In genomic region chr8:128663106-128663505, GRCm38 (mm10) we compare ENCODE assay signal across 15 mouse cellular contexts. TPM values are rescaled to one million over a fixed set of nuclear protein-coding genes. Genes with fewer than 3 reads are reported as not detected.
DNase-seq lines count a peak whose midpoint lies in the region; ATAC-seq and TF ChIP-seq lines count a peak whose summit lies in the region.
"Had no signal": no experiment of that assay in that cellular context is flagged by ENCODE, and none has a peak within 500 bp of the region (broad histone marks: within the 10 kb centered on the region; RNA-seq: fewer than 3 reads in every experiment).

No protein-coding gene starts in this region.

- WGBS in heart, postnatal 0 days: 54% methylated on average over 2 of the region's 2 CpGs
- 77% methylated on average over 2 of the region's 2 CpGs for WGBS in midbrain, embryonic 11.5 days
- WGBS in midbrain, embryonic 14.5 days: 74% methylated on average over 2 of the region's 2 CpGs
- WGBS in cerebellum, adult 2 months: 76% methylated on average over 2 of the region's 2 CpGs

- peak; percentile 58; the same call in 1 of the 2 replicates for ATAC-seq in heart, postnatal 0 days (ENCODE audit: insufficient read depth, low read depth)
- ATAC-seq in midbrain, embryonic 11.5 days (ENCODE audit: low FRiP score): no peak
- ATAC-seq in midbrain, embryonic 14.5 days (ENCODE audit: low FRiP score, low TSS enrichment): no peak
- ATAC-seq: forebrain, embryonic 15.5 days; intestine, postnatal 0 days; liver, embryonic 12.5 days had no signal

- intact Hi-C loops in heart, postnatal 25 days (cut with DNase I): no loop called here

- TF ChIP-seq CTCF in heart, postnatal 0 days (IDR thresholded peaks at IDR 0.05; ENCODE audit: low read depth): no peak
- TF ChIP-seq CTCF in cerebellum, adult 2 months (IDR thresholded peaks at IDR 0.05; ENCODE audit: borderline replicate concordance, insufficient read depth, low read depth, low read length): no peak

- H3K4me3 ChIP-seq in heart, postnatal 0 days (ENCODE audit: low read depth, low read length): no peak overlapping the region
- no peak overlapping the region for H3K4me3 ChIP-seq in midbrain, embryonic 11.5 days (ENCODE audit: low read depth, low read length)
- H3K4me3 ChIP-seq in midbrain, embryonic 14.5 days (replicated peaks; ENCODE audit: low read depth, low read length): no peak overlapping the region
- no peak overlapping the region for H3K4me3 ChIP-seq in cerebellum, adult 2 months (replicated peaks; ENCODE audit: insufficient read depth, low read depth, low read length)
- H3K4me3 ChIP-seq: forebrain, embryonic 15.5 days; gastrocnemius, adult 2 months; heart, embryonic 12.5 days; hindbrain, embryonic 15.5 days; liver, embryonic 12.5 days had no signal

- peak; percentile 70 for TF ChIP-seq EP300 in heart, postnatal 0 days (IDR thresholded peaks at IDR 0.05; ENCODE audit: low read depth)

- 0 out of 2 replicates have a peak, but pooled peaks cover 15% of the 10 kb centered on the region for H3K4me1 ChIP-seq in heart, postnatal 0 days (ENCODE audit: control insufficient read depth, insufficient read depth)
- H3K4me1 ChIP-seq in midbrain, embryonic 11.5 days (ENCODE audit: control insufficient read depth, insufficient read depth, low read length): no peaks in the 10 kb centered on the region
- no peaks in the 10 kb centered on the region for H3K4me1 ChIP-seq in midbrain, embryonic 14.5 days (ENCODE audit: control insufficient read depth, insufficient read depth, low read length)
- H3K4me1 ChIP-seq in cerebellum, adult 2 months (ENCODE audit: control insufficient read depth, insufficient read depth, low read length): no peaks in the 10 kb centered on the region
- H3K4me1 ChIP-seq: forebrain, embryonic 15.5 days; heart, embryonic 12.5 days; hindbrain, embryonic 15.5 days; liver, embryonic 12.5 days had no signal

- no peak for TF ChIP-seq POLR2A in cerebellum, adult 2 months (IDR thresholded peaks at IDR 0.05; ENCODE audit: borderline replicate concordance, insufficient read depth, low read length)

- peak overlapping the region; percentile 9; the same call in 1 of the 2 replicates for H3K27ac ChIP-seq in heart, postnatal 0 days (ENCODE audit: low read depth)
- no peak overlapping the region for H3K27ac ChIP-seq in midbrain, embryonic 11.5 days (ENCODE audit: low read depth, low read length)
- no peak overlapping the region for H3K27ac ChIP-seq in midbrain, embryonic 14.5 days (replicated peaks; ENCODE audit: low read depth, low read length)
- H3K27ac ChIP-seq in cerebellum, adult 2 months (ENCODE audit: insufficient read depth, low read length): no peak overlapping the region
- H3K27ac ChIP-seq: forebrain, embryonic 15.5 days; gastrocnemius, adult 2 months; hindbrain, embryonic 15.5 days; liver, embryonic 12.5 days had no signal

- DNase-seq in heart, postnatal 0 days (ENCODE audit: low spot score): no peak
- DNase-seq in heart, postnatal 25 days (ENCODE audit: low spot score): no peak
- DNase-seq in midbrain, embryonic 11.5 days (ENCODE audit: low spot score, missing footprints): peak; percentile 54
- DNase-seq in midbrain, embryonic 14.5 days: no peak
- peak; percentile 52 for DNase-seq in kidney, postnatal 10 days
- DNase-seq in spleen, postnatal 10 days (ENCODE audit: low spot score in 2 of 2): no peak
- DNase-seq in gastrocnemius, postnatal 10 days: no peak
- no peak for DNase-seq in cerebellum, adult 2 months
- DNase-seq: cerebellum, adult 9-10 months; gastrocnemius, adult 2 months had no signal

- H3K27me3 ChIP-seq in heart, postnatal 0 days (ENCODE audit: control insufficient read depth, insufficient read depth, low read length): no peaks in the 10 kb centered on the region
- H3K27me3 ChIP-seq in midbrain, embryonic 11.5 days (ENCODE audit: control insufficient read depth, insufficient read depth, low read length): no peaks in the 10 kb centered on the region
- no peaks in the 10 kb centered on the region for H3K27me3 ChIP-seq in midbrain, embryonic 14.5 days (ENCODE audit: control insufficient read depth, insufficient read depth, low read length)
- H3K27me3 ChIP-seq in cerebellum, adult 2 months (ENCODE audit: control insufficient read depth, insufficient read depth, low read length): no peaks in the 10 kb centered on the region
- H3K27me3 ChIP-seq: forebrain, embryonic 15.5 days; heart, embryonic 12.5 days; hindbrain, embryonic 15.5 days had no signal

- H3K9me3 ChIP-seq in heart, postnatal 0 days (replicated peaks; ENCODE audit: control insufficient read depth, low read length): no peaks in the 10 kb centered on the region; the same call in 1 of the 2 replicates
- H3K9me3 ChIP-seq in midbrain, embryonic 11.5 days (ENCODE audit: control insufficient read depth, low read length): no peaks in the 10 kb centered on the region
- 0 out of 2 replicates have a peak, but pooled peaks cover 2% of the 10 kb centered on the region for H3K9me3 ChIP-seq in midbrain, embryonic 14.5 days (ENCODE audit: control insufficient read depth, low read length)
- H3K9me3 ChIP-seq: forebrain, embryonic 15.5 days; heart, embryonic 12.5 days; hindbrain, embryonic 15.5 days; liver, embryonic 12.5 days had no signal

- no peak overlapping the region for H3K9ac ChIP-seq in heart, postnatal 0 days (replicated peaks; ENCODE audit: low read depth, low read length)
- no peak overlapping the region for H3K9ac ChIP-seq in midbrain, embryonic 11.5 days (ENCODE audit: low read length)
- H3K9ac ChIP-seq in midbrain, embryonic 14.5 days (replicated peaks; ENCODE audit: low read length): no peak overlapping the region
- H3K9ac ChIP-seq: forebrain, embryonic 15.5 days; heart, embryonic 12.5 days; hindbrain, embryonic 15.5 days; liver, embryonic 12.5 days had no signal

- H3K36me3 ChIP-seq in heart, postnatal 0 days (replicated peaks; ENCODE audit: control insufficient read depth, insufficient read depth, low read length): no peaks in the 10 kb centered on the region
- no peaks in the 10 kb centered on the region for H3K36me3 ChIP-seq in midbrain, embryonic 11.5 days (ENCODE audit: control insufficient read depth, insufficient read depth, low read length)
- no peaks in the 10 kb centered on the region for H3K36me3 ChIP-seq in midbrain, embryonic 14.5 days (ENCODE audit: control insufficient read depth, insufficient read depth, low read length)
- H3K36me3 ChIP-seq: forebrain, embryonic 15.5 days; heart, embryonic 12.5 days; hindbrain, embryonic 15.5 days; liver, embryonic 12.5 days had no signal

- H3K4me2 ChIP-seq in heart, postnatal 0 days (ENCODE audit: low read depth, low read length): no peak overlapping the region
- no peak overlapping the region for H3K4me2 ChIP-seq in midbrain, embryonic 11.5 days
- no peak overlapping the region for H3K4me2 ChIP-seq in midbrain, embryonic 14.5 days (ENCODE audit: low read length)
- H3K4me2 ChIP-seq: forebrain, embryonic 15.5 days; heart, embryonic 12.5 days; hindbrain, embryonic 15.5 days; liver, embryonic 12.5 days had no signal

RNA-seq across cellular contexts. Expression of gene Itgb1, which starts 22.3 kb away (rescaled TPM):
- total RNA-seq in heart, postnatal 0 days (2014; rRNA removed; ENCODE audit: low replicate concordance): 240 and 317 TPM in 2 replicates
- 289 and 315 TPM in 2 replicates for polyA plus RNA-seq in heart, postnatal 0 days (2015; fragmentation: Nextera tagmentation; extraction: Ambion mirVana)
- total RNA-seq in heart, postnatal 25 days (2021): 100 to 1,000 TPM; 383 to 412 TPM
- polyA plus RNA-seq in midbrain, embryonic 11.5 days (2014; fragmentation: Nextera tagmentation; extraction: Ambion mirVana): 165 and 188 TPM in 2 replicates
- 49.0 and 90.9 TPM in 2 replicates for polyA plus RNA-seq in midbrain, embryonic 14.5 days (2014; fragmentation: Nextera tagmentation; extraction: Ambion mirVana)
- total RNA-seq in gastrocnemius, postnatal 10 days (2021): 100 to 1,000 TPM; 323 to 357 TPM
- polyA plus RNA-seq in cerebellum, adult 2 months (2012; rRNA removed): 36.0 and 37.3 TPM in 2 replicates

Comparison
In these comparisons a context has a peak if more than half of its experiments do, and no peak if none do; other contexts are left out.
1. DNase-seq: peak in midbrain, embryonic 11.5 days (single experiment) and kidney, postnatal 10 days (single experiment); none in heart, postnatal 0 days (single experiment), heart, postnatal 25 days (single experiment), midbrain, embryonic 14.5 days (single experiment), spleen, postnatal 10 days (0 of 2), gastrocnemius, postnatal 10 days (single experiment) and cerebellum, adult 2 months (0 of 2).